Mouse (Mus musculus): ENCODE data around the gene Fsd1l. TPM values are rescaled to one million over a fixed set of nuclear protein-coding genes. Genes with fewer than 3 reads are reported as not detected.
"Not testable (repeated sequence)": the region's sequence is repeated elsewhere in the genome, so short reads cannot be mapped to it uniquely, and the experiment has no call there.

Gene Fsd1l
- total RNA-seq, 2 experiments from 2014 or later, result 47.8 to 53.6 TPM

DNA sequence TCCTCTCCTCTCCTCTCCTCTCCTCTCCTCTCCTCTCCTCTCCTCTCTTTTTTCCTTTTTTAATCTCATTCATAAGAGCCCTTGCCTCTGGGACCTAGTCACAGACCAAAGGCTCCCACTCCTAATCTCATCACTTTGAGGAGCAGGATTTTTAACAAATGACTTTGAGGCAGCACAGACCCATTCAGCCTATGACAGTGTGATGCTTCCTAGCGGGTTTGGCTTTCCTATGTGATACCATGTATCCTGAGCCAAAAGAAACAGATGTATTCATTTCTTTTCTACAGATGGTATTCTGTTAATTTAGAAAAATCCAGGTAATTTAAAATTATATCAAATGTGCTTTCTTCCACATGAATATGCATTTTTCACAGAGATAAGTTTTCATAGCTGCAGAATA is 7.6 kb upstream of the Fsd1l start:
- intact Hi-C loops (cut with DNase I), result no loop called here
- DNase-seq, result no peak

DNA sequence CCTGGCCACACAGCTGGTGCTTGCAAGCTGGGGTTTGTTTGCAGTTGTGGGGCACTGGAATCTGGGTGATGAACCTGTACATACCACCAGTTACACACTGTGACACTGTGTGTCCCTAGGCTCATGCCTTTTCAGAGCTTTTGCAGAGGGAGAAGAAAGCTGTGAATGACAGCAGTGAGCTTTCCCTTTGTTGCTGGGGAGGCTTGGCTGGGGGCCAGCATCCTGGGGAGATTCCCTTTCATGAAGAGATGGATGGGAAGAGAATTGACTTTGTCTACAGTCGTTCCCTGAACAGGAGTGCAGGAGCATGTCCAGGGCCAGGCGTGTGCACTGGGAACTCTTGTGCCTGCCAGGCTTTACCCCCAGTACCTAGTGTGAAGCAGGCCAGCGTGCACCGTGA is 6.5 kb upstream of the Fsd1l start:
- intact Hi-C loops (cut with DNase I), result no loop called here
- DNase-seq, result peak; percentile 54 to 64

DNA sequence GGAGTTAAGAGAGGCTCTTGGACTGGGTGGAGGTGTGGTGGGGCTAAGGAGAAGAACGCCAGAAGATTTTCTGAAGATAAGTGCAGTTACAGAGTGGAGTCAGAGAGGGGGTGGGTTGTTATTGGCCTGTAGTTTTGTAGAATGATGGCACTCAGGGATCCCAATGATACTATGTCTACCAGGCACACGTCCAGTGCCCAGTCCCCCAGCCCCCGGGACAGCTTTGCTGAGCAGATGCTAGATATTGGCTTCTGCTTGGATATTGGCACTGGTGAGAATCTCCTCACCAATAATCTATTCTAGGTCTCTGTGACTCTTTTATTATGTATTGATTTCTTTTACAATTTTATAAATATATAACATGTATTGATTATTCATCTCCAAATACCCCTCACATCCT is 6.0 kb upstream of the Fsd1l start:
- intact Hi-C loops (cut with DNase I), result no loop called here

GRCm38 (mm10) chr4:53628924-53629323 is 2.3 kb upstream of the Fsd1l start:
- peak; percentile 68 to 80 for DNase-seq
- intact Hi-C loops (cut with DNase I), result no loop called here

More for the DNA sequence above, 6.0 kb upstream of the Fsd1l start:
- DNase-seq, result no peak

DNA sequence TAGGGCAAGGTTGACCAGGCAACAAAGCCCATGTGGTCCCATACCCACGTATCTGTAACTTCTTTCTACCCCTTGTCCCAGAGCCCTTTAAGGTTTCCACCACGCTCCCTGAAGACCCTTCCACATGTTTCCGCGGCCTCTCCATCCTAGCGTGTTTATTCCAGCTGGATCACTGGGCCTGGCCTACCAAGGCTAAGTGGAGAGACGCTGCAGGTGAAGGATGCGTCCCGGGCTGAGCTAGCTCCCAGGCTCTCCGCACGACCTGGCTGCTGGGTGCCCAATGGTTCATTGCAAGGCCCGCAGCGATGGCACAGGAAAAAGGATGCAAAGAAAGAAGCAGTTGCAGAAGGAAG is 332 bp upstream of the Fsd1l start:
- intact Hi-C loops (cut with DNase I), result loop anchor here (5.0 kb wide), 1 partner anchor 81 kb away; the partner anchor contains the start of gene Fktn
- no peak for DNase-seq

DNA sequence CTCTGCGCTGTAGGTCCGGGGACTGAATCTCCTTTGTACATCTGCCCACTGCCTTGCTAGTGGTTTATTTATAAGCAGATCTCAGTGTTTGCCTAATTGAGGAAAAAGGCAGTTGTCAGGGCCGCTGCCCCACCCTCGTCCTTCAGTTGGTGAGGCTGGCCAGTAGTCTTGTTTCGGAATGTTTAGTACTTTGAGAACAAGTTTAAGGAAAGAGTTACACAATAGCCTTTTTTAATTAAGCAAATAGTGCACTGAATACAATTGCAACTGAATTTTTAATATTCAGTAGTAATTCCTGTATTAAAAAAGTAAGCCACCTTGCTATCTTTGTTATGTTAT is 709 bp downstream of the Fsd1l start:
- DNase-seq, result no peak
- intact Hi-C loops (cut with DNase I), result loop anchor here (5.0 kb wide), 1 partner anchor 80 kb away; the partner anchor contains the start of gene Fktn

DNA sequence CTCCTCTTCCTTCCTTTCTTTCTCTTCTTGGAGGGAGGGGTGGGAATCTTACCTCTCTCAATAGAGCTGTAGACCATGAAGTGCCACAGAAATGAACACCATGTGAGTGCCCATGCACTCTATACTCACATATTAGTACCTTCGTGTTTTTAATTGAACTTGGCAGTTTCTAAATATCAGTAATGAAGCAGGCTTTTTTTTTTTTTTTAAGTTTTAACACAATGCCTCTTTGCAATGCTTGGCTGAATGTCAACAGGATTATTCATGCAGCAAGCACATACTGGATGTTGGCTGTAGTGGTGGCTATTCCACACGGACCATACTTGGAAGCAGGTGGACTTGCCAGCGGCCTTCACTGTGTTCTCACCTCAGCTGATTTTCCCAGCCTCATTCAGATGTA is 4.1 kb downstream of the Fsd1l start:
- no peak for DNase-seq
- intact Hi-C loops (cut with DNase I), result no loop called here

DNA sequence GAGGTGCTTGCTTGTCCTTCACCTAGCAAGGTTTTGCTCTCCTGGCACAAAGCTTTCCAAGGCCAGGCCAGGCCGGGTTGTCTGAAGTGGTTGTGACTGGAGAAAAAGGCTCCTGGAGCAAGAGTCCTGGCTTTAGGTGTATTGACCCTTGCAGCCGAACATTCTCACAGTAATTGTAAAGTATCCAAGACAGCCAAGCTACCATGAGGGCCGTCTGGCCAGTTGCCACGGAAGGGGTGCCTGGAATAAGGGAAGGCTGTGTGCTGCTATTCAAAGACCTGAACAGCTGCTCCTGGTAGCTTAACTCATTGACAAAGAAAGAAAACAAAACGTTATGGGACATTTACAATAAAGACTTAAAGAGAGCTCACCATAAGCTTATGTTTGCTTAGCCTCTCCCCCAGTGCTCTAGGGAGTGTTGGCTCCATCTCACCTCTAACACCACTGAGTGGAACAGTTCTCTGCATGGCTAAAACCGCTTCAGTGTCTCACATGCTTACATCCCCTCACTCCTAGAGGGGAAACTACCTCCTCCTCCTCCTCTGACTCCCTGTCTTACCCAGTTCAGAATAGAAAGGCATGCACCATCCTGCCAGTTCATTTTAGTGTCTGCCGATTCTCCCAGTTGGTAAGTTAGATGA is 6.1 kb downstream of the Fsd1l start:
- peak; percentile 20 to 31 for DNase-seq

GRCm38 (mm10) chr4:53638549-53639123 is 7.4 kb downstream of the Fsd1l start:
- intact Hi-C loops (cut with DNase I), result no loop called here
- peak; percentile 50 for DNase-seq

More for the DNA sequence above, 6.1 kb downstream of the Fsd1l start:
- intact Hi-C loops (cut with DNase I), result no loop called here

DNA sequence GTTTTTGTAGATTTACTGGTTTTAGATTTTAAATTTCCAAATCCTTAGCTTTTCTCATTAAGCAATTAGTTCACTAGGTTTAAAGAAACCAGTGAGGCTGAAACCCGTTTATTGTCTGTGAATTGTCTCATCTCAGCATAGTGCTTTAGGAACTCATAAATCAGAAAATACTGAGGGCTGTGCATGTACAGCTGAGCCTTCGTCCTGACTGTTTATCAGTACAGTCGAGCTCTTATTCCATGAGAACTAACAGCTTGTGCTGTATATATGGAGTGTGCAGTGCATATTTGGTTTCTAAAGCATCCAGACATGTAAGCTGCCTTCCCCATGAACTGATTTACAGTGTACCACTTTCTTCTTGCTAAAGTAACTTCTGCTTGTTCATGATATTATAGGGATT is 26.8 kb downstream of the Fsd1l start:
- intact Hi-C loops (cut with DNase I), result no loop called here
- no peak for DNase-seq

DNA sequence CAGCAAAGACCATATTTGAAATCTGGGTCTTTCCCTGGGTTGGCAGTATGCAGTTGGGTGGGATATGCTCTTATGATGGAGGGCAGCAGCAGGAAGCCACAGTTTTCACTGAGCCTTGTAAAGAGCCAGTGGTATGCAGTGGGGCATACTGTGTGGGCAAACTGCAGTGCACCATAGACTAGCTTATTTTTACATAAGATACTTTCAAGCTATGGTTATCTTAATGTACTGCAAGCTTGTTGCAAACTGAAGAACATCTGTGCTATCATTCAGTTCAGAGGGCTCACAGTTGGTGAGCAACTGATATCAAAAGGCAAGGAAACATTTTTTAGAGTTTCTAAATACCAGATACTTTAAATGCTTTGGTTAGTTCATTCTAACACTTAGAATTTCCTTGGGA is 29.4 kb downstream of the Fsd1l start:
- intact Hi-C loops (cut with DNase I), result no loop called here
- no peak for DNase-seq

DNA sequence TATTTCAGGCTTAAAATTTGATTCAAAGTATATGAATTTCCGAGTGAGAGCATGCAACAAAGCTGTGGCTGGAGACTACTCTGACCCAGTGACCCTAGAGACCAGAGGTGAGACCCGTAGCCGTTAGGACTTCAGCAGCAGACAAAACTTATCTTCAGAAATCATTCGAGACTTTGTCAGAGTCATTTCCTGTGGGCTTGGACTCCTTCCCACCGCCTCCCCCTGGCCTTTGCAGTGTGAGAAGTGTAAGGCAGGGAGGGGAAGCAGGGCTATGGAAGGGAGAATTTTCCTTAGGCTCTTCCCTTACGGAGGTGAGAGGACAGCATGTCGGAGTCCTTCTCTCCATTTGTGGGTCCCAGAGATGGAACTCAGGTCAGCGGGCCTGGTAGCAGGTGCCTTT is 50.8 kb downstream of the Fsd1l start:
- DNase-seq, result no peak
- intact Hi-C loops (cut with DNase I), result no loop called here

GRCm38 (mm10) chr4:53688965-53689364 is 57.7 kb downstream of the Fsd1l start:
- no peak for DNase-seq
- intact Hi-C loops (cut with DNase I), result no loop called here

DNA sequence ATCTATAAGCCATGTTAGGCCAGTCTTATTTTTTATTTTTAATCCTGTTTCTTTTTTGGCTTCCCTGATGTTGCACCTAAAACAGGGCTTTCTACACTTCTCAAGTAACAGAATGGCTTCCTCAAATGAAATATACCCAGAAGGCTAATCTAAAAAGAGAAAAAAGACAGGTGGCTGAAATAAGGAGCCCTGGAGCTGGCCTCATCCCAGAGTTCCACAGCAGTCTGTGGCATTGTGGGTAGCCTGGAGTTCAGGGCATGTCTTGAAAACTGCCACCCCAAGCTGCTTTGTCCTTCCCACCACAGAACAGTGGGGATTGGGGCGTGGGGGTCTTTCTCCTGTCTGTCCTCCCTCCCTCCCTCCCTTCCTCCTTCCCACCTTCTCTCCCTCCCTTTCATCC is 60.1 kb downstream of the Fsd1l start:
- intact Hi-C loops (cut with DNase I), result no loop called here
- DNase-seq, result no peak

DNA sequence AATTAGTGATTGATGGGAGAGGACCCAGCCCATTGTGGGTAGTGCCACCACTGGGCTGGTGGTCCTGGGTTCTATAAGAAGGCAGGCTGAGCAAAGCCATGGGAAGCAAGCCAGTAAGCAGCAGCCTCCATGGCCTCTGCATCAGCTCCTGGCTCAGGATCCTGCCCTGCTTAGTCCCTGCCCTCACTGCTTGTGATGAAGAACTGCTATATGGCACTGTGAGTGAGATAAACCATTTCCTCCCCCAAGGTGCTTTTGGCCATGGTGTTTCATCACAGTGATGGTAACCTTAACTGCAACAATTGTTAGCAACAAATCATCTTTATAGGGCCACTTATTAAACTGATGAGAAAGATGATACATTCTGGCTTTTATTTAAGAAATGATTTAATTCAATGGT is 77.9 kb downstream of the Fsd1l start:
- DNase-seq; intact Hi-C loops (cut with DNase I): not testable (repeated sequence)

DNA sequence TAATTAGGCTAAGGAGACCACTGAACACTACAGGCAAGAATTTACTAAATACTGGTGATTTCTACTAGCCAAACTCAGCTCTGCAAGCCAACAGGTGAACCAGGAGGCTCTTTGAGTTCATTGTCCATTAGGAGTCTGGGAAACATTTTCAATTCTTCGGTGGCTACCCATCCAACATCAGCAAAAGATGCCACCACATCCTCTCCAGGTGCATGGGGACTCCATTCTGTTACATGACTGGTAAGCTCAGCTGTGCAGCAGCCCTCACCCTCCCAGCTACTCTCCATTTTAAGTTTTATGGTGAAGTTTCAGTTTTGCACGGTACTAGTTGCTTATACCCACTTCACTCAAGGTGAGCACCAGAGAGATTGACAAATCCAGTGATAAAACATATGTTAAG is 78.8 kb downstream of the Fsd1l start:
- DNase-seq, result no peak
- intact Hi-C loops (cut with DNase I), result loop anchor here (5.0 kb wide), 1 partner anchor 78 kb away; the partner anchor contains the start of gene Fsd1l

DNA sequence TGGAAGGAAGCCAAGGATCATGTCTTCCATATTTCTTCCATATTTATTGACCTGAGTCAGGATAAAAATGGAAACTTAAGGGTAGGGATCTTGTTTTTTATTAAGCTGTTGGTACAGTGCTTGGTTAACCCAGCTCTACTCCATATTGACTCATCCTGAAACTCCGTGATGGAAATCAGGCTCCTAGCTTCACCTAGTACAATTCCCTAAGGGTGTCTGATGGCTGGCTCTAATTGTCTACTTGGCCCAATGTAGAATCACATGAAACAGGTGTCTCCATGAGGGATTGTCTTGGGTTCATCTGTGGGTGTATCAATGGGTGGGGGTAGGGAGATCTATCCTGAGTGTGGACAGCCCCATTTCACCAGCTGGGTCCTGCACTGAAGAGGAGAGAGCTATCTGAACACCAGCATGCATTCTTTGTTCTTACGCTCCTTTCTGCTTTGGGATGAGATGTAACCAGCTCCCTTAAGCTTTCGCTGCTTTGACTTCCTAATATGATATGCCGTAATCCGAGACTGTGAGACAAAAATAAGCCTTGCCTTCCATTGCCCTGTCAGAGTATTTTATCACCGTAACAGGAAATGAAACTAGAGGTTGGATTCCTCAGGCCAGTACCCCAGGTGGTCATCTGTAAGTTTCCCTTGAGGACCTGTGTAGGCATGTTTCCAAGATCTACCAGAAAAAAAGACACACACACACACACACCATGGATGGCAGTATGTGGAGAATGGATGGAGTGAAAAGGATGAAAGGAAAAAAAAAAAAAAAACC is 79.5 kb downstream of the Fsd1l start:
- intact Hi-C loops (cut with DNase I), result loop anchor here (5.0 kb wide), 1 partner anchor 78 kb away; the partner anchor contains the start of gene Fsd1l
- no peak for DNase-seq

DNA sequence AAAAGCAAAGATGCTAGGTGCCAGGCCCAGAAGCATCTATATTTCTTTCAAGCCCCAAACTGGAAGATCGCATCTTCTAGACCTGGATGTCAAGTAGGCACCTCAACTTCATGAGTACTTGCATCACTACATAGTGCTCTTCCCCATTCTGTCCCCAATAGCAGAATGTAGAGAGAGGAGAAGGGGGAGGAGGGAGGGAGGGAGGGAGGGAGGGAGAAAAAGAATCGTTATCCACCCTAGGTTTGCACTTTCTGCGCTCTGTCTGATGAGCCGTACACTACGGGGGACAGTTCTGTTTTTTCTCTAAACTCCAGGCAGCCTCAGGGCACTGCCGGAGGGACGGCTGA is 82.4 kb downstream of the Fsd1l start, which contains the start of gene Fktn:
Gene Fktn (plus strand): TSS at position 295 of the 347 bp plus-strand sequence.
- no peak for DNase-seq
- intact Hi-C loops (cut with DNase I), result loop anchor here (5.0 kb wide), 1 partner anchor 81 kb away; the partner anchor contains the start of gene Fsd1l

DNA sequence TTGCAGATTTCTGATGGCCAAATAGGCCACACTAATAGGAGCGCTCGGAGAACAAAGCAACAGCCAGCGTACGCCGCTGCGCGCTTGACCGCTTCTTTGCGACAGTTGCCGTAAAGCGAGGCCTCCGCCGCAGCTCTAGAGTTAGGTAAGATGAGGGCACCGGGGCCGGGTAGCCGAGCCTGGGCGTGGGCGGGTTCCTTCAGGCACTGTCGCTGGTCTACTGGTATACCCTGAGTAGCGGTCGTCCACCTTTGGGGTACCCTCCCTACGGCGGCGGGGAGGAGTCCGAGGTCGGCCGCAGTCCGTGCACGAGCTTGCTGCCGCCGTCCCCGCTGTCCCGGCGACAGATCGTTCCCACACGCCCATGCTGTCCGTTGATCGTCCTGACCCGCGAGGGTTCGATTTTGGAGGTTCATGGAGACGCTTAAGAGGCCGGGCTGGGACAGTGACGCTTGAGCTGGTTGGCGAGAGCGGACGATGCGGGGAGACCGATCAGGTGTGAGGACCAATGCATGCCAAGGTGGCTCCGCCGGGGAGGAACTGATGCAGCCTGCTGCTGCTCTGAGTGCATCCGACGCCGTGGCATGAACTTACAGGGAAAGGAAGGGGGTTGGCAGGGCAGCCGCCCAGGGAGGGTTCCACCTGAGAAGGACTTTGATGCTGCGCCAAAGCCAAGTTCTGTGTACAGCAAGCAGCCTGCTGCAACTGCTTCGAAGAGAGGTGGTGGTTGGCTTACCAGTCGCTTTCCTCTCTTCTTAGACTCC is 83.0 kb downstream of the Fsd1l start:
- DNase-seq, result peak; percentile 89 to 95
- intact Hi-C loops (cut with DNase I), result loop anchor here (5.0 kb wide), 1 partner anchor 82 kb away; the partner anchor contains the start of gene Fsd1l

DNA sequence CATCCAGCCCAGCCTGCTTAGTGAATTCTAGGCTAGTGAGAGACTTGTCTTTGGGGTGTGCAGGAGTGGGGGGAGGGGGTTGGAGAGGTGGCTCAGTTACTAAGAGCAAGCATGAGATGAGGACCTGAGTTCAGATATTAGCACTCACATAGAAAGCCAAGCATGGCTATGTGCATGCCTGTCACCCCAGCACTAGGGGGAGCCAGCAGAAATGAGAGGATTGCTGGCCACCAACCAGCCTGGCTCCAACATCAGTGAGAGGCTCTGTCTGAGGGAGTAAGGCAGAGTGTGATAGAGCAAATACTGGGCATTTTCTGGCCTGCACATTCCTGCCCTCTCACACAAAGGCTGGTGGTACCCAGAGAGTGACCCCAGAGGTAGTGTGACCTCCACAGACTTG is 84.7 kb downstream of the Fsd1l start:
- DNase-seq, result no peak
- intact Hi-C loops (cut with DNase I), result no loop called here

- intact Hi-C loops (cut with DNase I), result no loop called here
- DNase-seq, result no peak
Observed at GRCm38 (mm10) chr4:53717546-53717945, 86.3 kb downstream of the Fsd1l start.
